Mouse (Mus musculus): Measurements from ENCODE around the gene Ppp1r7.
"Not testable (repeated sequence)": the region's sequence is repeated elsewhere in the genome, so short reads cannot be mapped to it uniquely, and the experiment has no call there.

Gene Ppp1r7

GRCm38 (mm10) chr1:93342648-93343503, at the start of gene Ppp1r7, which contains the start of gene Pask:
TSS of gene Ppp1r7 (plus strand) at chr1:93342854.
TSS of gene Pask (minus strand) at chr1:93343482.
- TF ChIP-seq POU5F1 (IDR thresholded peaks at IDR 0.05; ENCODE audit: borderline replicate concordance, low read length), result no peak
- Histone ChIP-seq H3K4me1 (replicated peaks; ENCODE audit: low read depth, low read length) (peaks cover 24% of the 10 kb centered on the region), H3K4me3 (replicated peaks; ENCODE audit: low read length) (peak within 1 kb of the TSS; percentile 100)

GRCm38 (mm10) chr1:93294491-93294890, 48.2 kb upstream of the Ppp1r7 start:
- not testable (repeated sequence) for H3K9me3 ChIP-seq (ENCODE audit: low read length); H3K27me3 ChIP-seq (ENCODE audit: insufficient read depth, low read length); H3K4me3 ChIP-seq (replicated peaks; ENCODE audit: low read length)
- H3K36me3 ChIP-seq (ENCODE audit: insufficient read depth, low read length), result peaks cover 59% of the 10 kb centered on the region
- peaks cover 17% of the 10 kb centered on the region for H3K4me1 ChIP-seq (replicated peaks; ENCODE audit: low read depth, low read length)

More at GRCm38 (mm10) chr1:93342648-93343503, at the start of gene Ppp1r7, which contains the start of gene Pask:
- no peaks in the 10 kb centered on the region for H3K27me3 ChIP-seq (ENCODE audit: insufficient read depth, low read length)
- H3K9me3 ChIP-seq (ENCODE audit: low read length), result no peaks in the 10 kb centered on the region
- peaks cover 37% of the 10 kb centered on the region for H3K36me3 ChIP-seq (ENCODE audit: insufficient read depth, low read length)

GRCm38 (mm10) chr1:93299791-93300190, 42.9 kb upstream of the Ppp1r7 start:
- Histone ChIP-seq H3K36me3 (ENCODE audit: insufficient read depth, low read length) (peaks cover 92% of the 10 kb centered on the region), H3K9me3 (ENCODE audit: low read length) (no peaks in the 10 kb centered on the region), H3K27me3 (ENCODE audit: insufficient read depth, low read length) (no peaks in the 10 kb centered on the region), H3K4me3 (replicated peaks; ENCODE audit: low read length) (no peak overlapping the region), H3K4me1 (replicated peaks; ENCODE audit: low read depth, low read length) (peaks cover 46% of the 10 kb centered on the region)
- no peak for TF ChIP-seq NANOG (IDR thresholded peaks at IDR 0.05; ENCODE audit: borderline replicate concordance, low read length)
- no peak for TF ChIP-seq CTCF (conservative IDR thresholded peaks at IDR 0.05; ENCODE audit: low read length)
- no peak for TF ChIP-seq POU5F1 (IDR thresholded peaks at IDR 0.05; ENCODE audit: borderline replicate concordance, low read length)

GRCm38 (mm10) chr1:93300578-93300977, 42.1 kb upstream of the Ppp1r7 start:
- no peak overlapping the region for H3K4me3 ChIP-seq (replicated peaks; ENCODE audit: low read length)
- peaks cover 92% of the 10 kb centered on the region for H3K36me3 ChIP-seq (ENCODE audit: insufficient read depth, low read length)
- H3K9me3 ChIP-seq (ENCODE audit: low read length), result no peaks in the 10 kb centered on the region
- peaks cover 51% of the 10 kb centered on the region for H3K4me1 ChIP-seq (replicated peaks; ENCODE audit: low read depth, low read length)
- no peaks in the 10 kb centered on the region for H3K27me3 ChIP-seq (ENCODE audit: insufficient read depth, low read length)
- TF ChIP-seq POU5F1 (IDR thresholded peaks at IDR 0.05; ENCODE audit: borderline replicate concordance, low read length) (no peak), CTCF (conservative IDR thresholded peaks at IDR 0.05; ENCODE audit: low read length) (no peak), NANOG (IDR thresholded peaks at IDR 0.05; ENCODE audit: borderline replicate concordance, low read length) (no peak)

- H3K4me3 ChIP-seq (replicated peaks; ENCODE audit: low read length), result peak within 1 kb of the TSS; percentile 97
- TF ChIP-seq CTCF (conservative IDR thresholded peaks at IDR 0.05; ENCODE audit: low read length), result no peak
- no peak for TF ChIP-seq POU5F1 (IDR thresholded peaks at IDR 0.05; ENCODE audit: borderline replicate concordance, low read length)
- TF ChIP-seq NANOG (IDR thresholded peaks at IDR 0.05; ENCODE audit: borderline replicate concordance, low read length), result no peak
- no peaks in the 10 kb centered on the region for H3K27me3 ChIP-seq (ENCODE audit: insufficient read depth, low read length)
- peaks cover 24% of the 10 kb centered on the region for H3K4me1 ChIP-seq (replicated peaks; ENCODE audit: low read depth, low read length)
- H3K36me3 ChIP-seq (ENCODE audit: insufficient read depth, low read length), result peaks cover 71% of the 10 kb centered on the region
- H3K9me3 ChIP-seq (ENCODE audit: low read length), result no peaks in the 10 kb centered on the region
These were observed 36.9 kb upstream of the Ppp1r7 start, which contains the start of gene Mterf4 for GRCm38 (mm10) chr1:93305581-93306337. TSS of gene Mterf4 (minus strand) at chr1:93305915.

GRCm38 (mm10) chr1:93323973-93324372, 18.7 kb upstream of the Ppp1r7 start:
- no peaks in the 10 kb centered on the region for H3K9me3 ChIP-seq (ENCODE audit: low read length)
- TF ChIP-seq CTCF (conservative IDR thresholded peaks at IDR 0.05; ENCODE audit: low read length) (no peak), NANOG (IDR thresholded peaks at IDR 0.05; ENCODE audit: borderline replicate concordance, low read length) (no peak), POU5F1 (IDR thresholded peaks at IDR 0.05; ENCODE audit: borderline replicate concordance, low read length) (no peak)

GRCm38 (mm10) chr1:93326446-93326845, 16.2 kb upstream of the Ppp1r7 start:
- no peaks in the 10 kb centered on the region for H3K4me1 ChIP-seq (replicated peaks; ENCODE audit: low read depth, low read length)
- no peak overlapping the region for H3K4me3 ChIP-seq (replicated peaks; ENCODE audit: low read length)
- TF ChIP-seq NANOG (IDR thresholded peaks at IDR 0.05; ENCODE audit: borderline replicate concordance, low read length), result no peak
- no peak for TF ChIP-seq POU5F1 (IDR thresholded peaks at IDR 0.05; ENCODE audit: borderline replicate concordance, low read length)
- TF ChIP-seq CTCF (conservative IDR thresholded peaks at IDR 0.05; ENCODE audit: low read length), result no peak
- no peaks in the 10 kb centered on the region for H3K27me3 ChIP-seq (ENCODE audit: insufficient read depth, low read length)
- peaks cover 97% of the 10 kb centered on the region for H3K36me3 ChIP-seq (ENCODE audit: insufficient read depth, low read length)
- no peaks in the 10 kb centered on the region for H3K9me3 ChIP-seq (ENCODE audit: low read length)

More at GRCm38 (mm10) chr1:93323973-93324372, 18.7 kb upstream of the Ppp1r7 start:
- no peaks in the 10 kb centered on the region for H3K27me3 ChIP-seq (ENCODE audit: insufficient read depth, low read length)
- peaks cover 98% of the 10 kb centered on the region for H3K36me3 ChIP-seq (ENCODE audit: insufficient read depth, low read length)
- H3K4me3 ChIP-seq (replicated peaks; ENCODE audit: low read length), result no peak overlapping the region
- no peaks in the 10 kb centered on the region for H3K4me1 ChIP-seq (replicated peaks; ENCODE audit: low read depth, low read length)

- H3K9me3 ChIP-seq (ENCODE audit: low read length), result no peaks in the 10 kb centered on the region
- H3K4me3 ChIP-seq (replicated peaks; ENCODE audit: low read length), result no peak overlapping the region
- no peak for TF ChIP-seq NANOG (IDR thresholded peaks at IDR 0.05; ENCODE audit: borderline replicate concordance, low read length)
- TF ChIP-seq POU5F1 (IDR thresholded peaks at IDR 0.05; ENCODE audit: borderline replicate concordance, low read length), result no peak
- TF ChIP-seq CTCF (conservative IDR thresholded peaks at IDR 0.05; ENCODE audit: low read length), result no peak
- H3K27me3 ChIP-seq (ENCODE audit: insufficient read depth, low read length), result no peaks in the 10 kb centered on the region
- H3K4me1 ChIP-seq (replicated peaks; ENCODE audit: low read depth, low read length), result peaks cover 12% of the 10 kb centered on the region
- peaks cover 89% of the 10 kb centered on the region for H3K36me3 ChIP-seq (ENCODE audit: insufficient read depth, low read length)
These were observed 8.0 kb upstream of the Ppp1r7 start for GRCm38 (mm10) chr1:93334621-93335020.

All from E14TG2a.4 (cell line).